Mouse (Mus musculus) kidney, postnatal 14 days (tissue): Measurements from ENCODE around the gene Ccdc126.
"Not testable (repeated sequence)": the region's sequence is repeated elsewhere in the genome, so short reads cannot be mapped to it uniquely, and the experiment has no call there.

Experiments used
- DNase-seq: peaks from one replicate; pipeline ENCODE4 v3.0.0; 2022; ENCODE audit warnings: mixed read lengths

The Ccdc126 gene

DNA sequence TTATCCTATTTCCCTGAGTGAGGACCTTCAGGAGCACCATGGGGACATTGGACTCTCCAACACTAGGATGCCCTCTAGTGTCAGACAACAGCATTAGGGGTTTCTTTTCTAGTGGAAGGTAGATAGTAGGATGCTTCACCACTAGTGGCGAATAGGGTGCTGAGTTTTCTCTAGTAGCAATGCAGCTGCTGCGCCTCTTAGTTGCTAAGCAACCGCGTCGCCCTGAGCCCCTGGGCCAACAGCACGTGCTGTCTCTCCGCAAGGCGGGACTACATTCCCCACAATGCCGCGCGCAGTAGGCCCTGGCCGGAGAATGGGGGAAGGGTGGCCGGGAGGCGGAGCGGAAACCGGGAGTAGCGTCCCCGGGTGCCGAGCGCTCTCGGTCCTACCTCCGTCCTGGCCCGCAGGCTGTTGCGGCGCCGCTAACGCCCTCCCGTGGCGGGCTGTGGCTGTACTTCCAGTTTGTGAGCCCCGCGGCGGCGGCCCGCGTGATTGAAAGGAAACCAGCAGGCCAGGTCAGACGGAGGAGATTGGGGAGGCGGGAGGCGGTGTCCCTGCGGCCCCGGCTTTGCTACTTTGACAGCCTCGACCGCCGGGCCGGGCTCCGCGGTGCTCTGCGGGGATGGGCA lies at the start of gene Ccdc126:
Ccdc126 (plus strand) TSS at position 309 of the 629 bp plus-strand sequence.
- peak; percentile 98 for DNase-seq

DNA sequence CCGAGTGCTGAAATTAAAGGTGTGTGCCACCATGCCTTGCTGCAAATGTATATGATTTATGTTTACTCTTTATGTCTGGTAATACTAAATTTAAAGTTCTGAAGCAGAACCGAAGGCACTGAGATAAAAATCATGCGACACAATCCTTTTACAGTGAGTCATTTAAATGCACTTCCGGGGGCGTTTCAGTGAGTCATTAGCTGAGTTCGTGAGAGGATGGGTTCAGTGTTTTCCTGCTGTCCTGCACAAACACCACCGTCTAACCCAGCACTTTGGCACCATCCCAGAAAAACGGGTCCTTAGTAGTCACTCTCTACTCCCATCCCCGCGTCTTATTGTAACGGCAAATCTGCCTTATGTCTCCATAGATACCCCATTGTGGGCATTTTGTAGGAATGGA lies 49.2 kb upstream of the Ccdc126 start:
- DNase-seq: no peak

- DNase-seq: no peak
Measured at GRCm38 (mm10) chr6:49271815-49272214, 47.3 kb upstream of the Ccdc126 start.

- no peak for DNase-seq
Measured at GRCm38 (mm10) chr6:49272863-49273262, 46.2 kb upstream of the Ccdc126 start.

- no peak for DNase-seq
Measured at GRCm38 (mm10) chr6:49273934-49274333, 45.1 kb upstream of the Ccdc126 start.

DNA sequence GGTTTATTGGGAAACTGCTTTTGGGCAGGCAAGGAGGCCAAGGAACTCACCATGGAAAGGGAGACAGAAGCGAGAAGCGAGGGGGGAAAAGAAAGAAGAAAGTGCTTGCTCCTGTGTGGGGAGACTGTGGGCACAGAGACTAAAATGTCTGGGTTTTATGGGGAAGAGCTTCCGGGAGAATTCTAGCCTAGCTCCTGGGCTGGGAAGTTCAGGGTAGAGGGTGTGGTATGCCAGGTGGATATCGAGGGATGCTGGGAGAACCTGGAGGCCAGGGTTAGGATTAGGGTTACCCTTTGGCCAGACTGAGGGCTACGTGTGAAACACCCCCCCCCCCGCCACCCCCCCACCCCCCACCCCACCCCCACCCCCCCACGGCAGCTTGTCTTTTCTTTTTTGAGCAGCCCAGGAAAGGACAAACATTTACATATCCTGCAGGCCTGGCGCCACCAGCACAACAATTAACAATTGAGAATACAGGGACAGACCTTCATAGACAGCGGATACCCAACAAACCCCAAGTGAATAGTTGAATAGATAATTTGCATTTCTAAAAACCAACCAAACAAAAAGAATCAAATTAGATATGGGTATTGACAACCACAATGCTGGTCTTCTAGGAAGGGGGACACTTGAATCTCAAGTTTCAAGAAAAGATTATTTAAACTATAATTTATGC lies 44.5 kb upstream of the Ccdc126 start:
- no peak for DNase-seq

GRCm38 (mm10) chr6:49275296-49275695 lies 43.8 kb upstream of the Ccdc126 start:
- no peak for DNase-seq

GRCm38 (mm10) chr6:49280942-49281341 lies 38.1 kb upstream of the Ccdc126 start:
- DNase-seq: no peak

GRCm38 (mm10) chr6:49282122-49282521 lies 37.0 kb upstream of the Ccdc126 start:
- peak; percentile 12 for DNase-seq

DNA sequence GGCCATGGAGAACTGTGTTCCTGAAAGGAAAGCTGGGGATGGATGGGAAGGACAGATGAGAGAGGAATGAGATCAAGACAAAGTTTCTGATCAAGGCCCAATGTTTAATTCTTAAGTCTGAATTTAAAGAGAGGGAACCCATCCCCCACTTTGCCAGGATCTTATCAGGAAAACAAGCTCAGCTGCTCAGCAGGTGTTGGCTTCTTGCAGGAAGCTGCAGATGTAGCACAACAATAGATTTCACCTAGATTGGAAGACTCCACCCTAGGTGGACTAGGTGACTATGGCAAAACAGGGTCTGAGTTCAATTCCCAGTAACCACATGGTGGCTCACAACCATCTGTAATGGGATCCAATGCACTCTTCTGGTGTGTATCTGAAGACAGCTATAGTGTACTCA lies 20.8 kb upstream of the Ccdc126 start:
- DNase-seq: no peak

- not testable (repeated sequence) for DNase-seq
Measured at GRCm38 (mm10) chr6:49314821-49315220, 4.3 kb upstream of the Ccdc126 start.

DNA sequence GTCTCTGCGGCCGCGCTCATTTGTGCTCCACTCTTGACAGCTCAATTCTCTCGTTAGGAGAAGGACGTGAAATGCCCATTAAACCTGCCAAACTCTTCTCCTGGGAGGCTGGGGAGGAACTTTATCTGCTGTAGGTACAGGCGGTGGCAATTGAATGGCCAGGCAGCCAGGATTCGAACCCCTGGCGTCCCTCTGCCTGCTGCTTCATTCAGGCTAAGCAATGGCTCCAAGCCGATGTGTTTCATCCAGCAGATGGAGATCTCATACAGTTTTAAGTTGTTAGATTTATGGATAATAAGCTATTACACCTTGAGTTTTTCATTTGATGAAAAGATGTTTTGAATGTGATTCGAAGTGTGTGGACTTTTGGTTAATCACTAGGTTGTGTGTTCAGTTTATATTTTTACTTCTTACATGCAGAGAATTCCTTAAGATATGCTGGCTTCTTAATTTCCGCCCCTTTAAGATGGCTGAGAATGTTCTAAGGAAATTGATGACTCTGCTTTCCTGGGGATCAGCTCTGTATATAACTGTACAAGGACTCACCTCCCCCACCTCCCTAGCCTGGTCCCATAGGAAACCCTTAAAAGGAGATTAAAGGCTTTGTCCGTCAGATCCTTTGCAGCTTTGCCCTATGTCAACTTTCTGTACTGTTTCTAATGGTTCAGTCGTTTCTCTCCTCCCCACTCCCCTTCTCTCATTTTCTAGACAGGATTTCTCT lies 681 bp downstream of the Ccdc126 start:
- no peak for DNase-seq

- no peak for DNase-seq
Measured at GRCm38 (mm10) chr6:49321341-49321740, 2.3 kb downstream of the Ccdc126 start.

GRCm38 (mm10) chr6:49322056-49322455 lies 3.0 kb downstream of the Ccdc126 start:
- no peak for DNase-seq

DNA sequence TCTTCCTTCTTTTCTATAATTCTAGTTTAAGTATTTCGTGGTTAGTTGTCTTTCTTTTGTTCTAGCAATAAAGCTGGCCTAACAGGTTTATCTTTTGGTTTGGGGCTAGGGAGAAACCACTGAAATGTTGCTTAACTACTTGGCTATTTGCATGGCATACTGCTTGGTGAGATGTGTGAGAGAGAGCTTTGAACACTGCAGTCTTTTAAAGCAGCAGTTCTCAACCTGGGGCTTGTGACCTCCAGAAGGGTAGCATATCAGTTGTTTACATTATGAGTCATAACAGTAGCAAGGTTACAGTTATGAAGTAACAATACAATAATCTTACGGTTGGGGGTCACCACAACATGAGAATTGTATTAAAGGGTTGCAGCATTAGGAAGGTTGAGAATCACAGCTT lies 3.9 kb downstream of the Ccdc126 start:
- no peak for DNase-seq

DNA sequence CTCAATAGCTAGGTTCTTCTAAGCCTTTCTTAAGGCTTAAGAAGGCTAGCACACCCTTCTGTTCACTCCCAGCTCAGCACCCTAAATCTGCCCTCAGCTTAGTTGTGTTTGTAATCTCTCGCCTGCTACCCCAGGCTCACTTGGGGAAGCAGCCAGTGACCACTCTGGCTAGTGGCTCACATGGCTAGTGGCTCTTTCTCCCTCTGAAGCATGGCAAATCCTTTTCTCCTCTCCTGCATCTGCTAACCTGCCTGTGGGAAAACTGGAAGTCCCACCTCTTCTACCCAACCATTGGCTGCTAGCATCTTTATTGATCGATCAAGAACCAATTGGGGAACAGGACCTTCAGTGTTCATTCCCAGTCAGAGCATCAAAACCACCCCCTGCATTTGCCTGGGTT lies 5.5 kb downstream of the Ccdc126 start:
- DNase-seq: no peak

DNA sequence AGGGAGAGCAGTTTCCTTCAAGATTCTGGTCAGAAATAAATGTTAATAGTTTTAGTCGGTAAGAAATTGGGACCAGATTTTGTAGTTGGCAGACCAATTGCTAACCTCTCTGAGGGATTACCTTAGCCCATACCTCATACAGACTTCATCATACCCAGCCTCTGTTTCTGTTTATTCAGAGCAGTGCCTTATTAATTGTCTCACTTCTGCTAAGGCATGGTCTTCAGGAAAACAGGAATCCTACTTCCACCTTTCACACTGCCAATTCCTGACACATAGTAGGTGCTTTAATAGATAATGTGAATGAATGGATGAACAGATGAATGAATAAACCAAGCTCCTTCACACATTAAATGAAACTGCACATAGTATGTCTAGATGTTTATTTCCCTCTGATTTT lies 6.2 kb downstream of the Ccdc126 start:
- no peak for DNase-seq

DNA sequence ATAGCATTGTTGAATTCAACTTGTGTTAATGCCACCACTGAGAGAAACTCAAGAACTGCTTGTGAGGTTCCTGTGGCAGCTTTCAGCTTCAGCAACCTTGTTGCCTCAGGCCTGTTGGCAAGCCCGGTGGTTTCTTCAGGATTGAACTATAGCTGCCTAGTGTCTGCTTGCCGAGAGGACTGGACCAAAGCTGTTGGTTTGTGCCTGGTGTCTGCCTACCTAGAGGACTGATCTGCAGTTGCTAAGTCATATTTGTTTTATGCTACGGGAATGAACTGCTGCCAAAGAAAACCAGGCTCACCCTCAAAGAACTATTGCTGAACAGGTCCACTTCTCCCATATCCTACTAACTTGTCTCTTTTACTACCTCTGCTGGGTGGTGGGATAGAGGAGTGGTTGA lies 7.8 kb downstream of the Ccdc126 start:
- no peak for DNase-seq

DNA sequence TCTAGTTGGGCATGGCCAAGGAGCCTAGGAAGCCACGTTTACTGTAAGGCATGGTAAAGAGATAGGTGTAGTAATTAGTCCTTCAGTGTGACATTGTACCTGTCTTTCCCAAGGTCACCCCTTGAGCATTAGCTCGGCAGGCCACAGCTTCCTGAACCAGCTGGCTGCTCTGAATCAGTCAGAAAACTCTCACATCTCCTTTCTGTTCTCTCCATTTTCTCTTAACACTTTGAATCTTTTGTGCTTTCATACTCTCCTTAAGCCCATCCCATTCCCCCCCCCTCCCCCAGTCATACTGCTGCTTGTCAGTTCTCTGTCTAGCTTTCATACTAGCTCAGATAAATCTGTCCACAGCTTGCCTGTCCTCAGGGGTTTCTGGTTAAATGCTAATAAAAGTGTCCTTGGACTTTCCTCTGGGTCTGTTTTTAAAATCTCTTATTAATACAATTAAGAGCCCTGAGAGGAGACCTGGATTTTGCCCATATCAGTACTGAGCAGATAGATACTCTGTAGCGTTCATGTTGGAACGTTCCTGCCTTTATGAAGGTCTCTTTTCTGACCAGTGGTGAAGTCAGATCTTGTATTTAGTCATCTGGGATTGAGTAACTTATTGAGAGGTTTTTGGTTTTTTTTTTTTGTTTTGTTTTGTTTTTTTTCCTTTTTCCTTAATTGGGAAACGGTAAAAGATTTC lies 12.4 kb downstream of the Ccdc126 start:
- DNase-seq: no peak

- DNase-seq: no peak
Measured at GRCm38 (mm10) chr6:49332060-49332370, 12.9 kb downstream of the Ccdc126 start.

- no peak for DNase-seq
Measured at GRCm38 (mm10) chr6:49338566-49338965, 19.5 kb downstream of the Ccdc126 start.

DNA sequence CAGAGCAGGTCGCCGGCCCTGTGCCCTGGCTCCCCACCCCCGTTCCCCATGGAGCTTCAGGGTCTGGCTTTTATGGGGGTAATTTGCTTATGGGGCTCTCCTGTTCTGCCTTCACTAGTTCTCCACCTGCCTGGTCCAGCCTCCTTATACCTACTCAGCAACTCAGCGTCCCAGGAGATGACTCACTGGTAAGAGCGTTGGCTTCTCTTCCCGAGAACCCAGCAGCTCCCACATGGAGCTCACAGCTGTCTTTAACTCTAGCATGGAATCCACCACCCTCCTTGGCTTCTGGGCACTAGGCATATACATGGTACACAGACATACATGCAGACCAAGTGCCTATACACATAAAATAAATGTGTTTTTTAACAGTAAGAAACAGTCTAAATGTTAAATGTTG lies 20.1 kb downstream of the Ccdc126 start:
- no peak for DNase-seq

DNA sequence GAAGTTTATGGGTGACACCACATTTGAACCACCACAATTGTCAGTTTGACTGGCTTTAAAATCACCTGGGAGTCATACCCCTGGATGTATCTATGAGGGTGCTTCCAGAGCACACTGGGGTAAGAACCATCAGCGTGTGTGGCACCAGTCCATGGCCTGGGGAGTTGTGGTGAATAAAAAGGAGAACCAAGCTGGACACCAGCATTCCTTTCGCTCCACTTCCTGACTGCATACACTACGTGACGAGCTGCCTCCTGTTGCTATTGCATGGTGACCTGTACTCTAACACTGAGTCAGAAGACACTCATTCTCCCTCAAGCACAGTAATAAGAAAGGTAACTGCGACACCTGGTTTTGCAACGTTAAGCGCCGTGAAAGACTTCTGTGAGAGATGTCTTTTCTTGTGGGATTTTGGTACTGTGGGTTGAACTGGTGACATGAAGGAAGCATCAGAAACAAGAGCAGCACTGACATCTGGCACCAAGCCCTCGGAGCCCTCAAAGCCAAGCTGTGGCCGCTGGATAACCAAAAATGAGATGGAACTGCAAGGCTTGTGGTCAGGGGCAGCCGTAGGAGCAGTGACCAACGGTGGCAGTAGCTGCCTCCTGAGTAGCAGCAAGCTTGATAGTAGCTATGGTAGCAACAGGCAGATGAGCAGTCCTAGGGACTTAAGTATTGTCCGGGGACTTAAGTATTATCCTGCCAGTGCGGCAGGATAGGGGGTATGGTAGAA lies 24.8 kb downstream of the Ccdc126 start:
- no peak for DNase-seq
